Mouse (Mus musculus) WW6 (cell line): ENCODE measurements at regions not wholly inside any gene's neighbourhood (a gene's known extent, or its start where the extent isn't known, plus 50 kb on each side); places are given as distances from the start of the nearest gene placed in this dataset.

Source experiments
- DNase-seq: peaks from one replicate; pipeline ENCODE4 v3.0.0-alpha.2; 2013; ENCODE audit warnings: low read depth, low spot score

GRCm38 (mm10) chr3:54443791-54444190 lies 82.9 kb downstream of the Postn start:
- no peak for DNase-seq

DNA sequence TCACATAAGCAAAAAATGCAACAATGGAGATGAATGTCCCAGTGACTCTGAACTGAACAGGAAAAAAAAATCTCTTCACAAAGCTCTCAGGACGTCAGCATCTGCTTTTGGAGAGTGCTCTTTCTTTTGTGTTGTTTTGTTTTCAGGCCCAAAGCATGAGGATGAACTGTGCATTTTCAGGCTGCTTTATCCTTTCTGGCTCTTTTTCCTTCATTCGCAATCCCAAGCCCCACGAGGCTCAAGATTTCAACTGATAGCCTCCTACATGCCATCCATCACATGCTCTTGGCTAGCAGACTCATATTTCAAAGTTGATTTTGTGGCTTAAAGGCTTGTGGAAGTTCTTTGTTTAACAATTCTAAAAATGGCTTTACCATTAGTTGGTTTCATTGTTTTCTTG lies 86.0 kb downstream of the Postn start:
- DNase-seq, result no peak

DNA sequence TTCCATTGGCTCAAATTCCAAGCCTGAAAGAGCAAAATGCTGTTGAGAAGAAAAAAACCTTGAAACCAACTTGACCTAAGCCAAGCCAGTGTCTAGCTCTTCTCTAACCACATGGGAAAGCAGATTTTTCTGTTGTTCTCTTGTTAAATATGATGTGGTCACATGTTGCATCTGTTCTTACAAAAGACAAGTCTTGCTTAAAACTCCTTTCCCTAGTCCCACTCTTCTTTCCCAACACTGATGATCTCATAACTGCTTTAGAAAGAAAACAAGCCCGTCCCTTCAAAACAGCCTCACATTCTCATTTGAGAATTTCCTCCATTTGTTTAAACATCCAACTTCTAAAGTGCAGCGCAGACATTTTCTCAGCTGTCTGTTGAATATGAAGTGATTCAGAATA lies 96.5 kb downstream of the Postn start:
- no peak for DNase-seq

DNA sequence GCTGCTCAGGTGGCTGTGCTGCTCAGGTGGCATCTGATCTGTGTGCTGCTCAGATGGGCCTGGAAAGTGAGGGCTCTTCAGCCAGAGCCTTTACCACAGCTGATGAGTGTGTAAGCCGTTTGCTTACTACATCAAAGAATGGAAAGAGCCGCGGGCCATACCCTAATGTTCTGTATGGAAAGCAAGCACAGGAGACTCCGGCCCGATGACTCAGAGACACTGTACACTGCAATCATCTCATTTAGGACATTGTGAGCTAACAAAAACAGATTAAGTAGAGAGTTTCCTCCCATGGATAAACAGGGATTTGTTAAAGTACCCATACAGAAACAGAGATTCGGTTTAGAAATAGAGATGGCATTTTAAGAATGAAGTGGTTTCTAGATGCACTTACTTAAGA lies 100.5 kb downstream of the Postn start:
- DNase-seq, result no peak

DNA sequence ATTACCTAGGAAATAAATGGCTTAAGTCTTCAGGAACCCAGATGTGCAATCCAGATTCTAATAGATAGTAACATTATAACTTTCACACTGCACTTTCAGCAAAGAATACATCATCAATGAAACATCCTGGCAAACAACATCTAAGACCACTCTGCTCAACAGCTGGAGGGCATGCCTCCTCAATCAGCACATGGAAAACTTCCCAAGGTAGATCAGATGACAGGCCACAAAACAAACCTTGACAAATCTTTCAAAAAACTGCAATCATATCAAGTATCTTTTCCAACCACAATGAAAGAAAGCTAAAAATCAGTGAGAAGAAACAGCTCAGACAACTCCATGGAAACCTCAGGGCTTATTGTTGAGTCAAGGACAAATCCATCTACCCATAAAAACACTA lies 105.2 kb downstream of the Postn start:
- DNase-seq, result no peak

- no peak for DNase-seq
Observed at GRCm38 (mm10) chr3:54474209-54474608, 113.3 kb downstream of the Postn start.

GRCm38 (mm10) chr3:54475879-54476278 lies 115.0 kb downstream of the Postn start:
- no peak for DNase-seq

DNA sequence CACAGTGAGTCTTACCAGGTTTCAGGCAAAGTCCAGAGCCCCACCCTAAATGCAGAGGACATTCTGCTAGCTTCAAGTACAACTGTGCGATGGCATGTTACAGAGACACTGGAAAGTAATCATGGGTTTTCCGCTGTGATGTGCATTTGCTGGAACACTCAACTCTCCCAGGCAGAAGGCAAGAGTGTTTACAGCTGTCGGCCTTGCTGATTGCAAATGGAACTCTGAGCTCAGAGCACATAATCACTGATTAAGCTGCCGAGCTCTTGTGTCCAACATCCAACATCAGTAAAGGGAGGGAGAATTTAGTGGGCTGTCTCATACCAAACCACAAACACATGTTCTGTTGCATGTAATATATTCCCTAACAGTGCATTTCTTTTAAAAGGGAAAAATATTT lies 117.1 kb downstream of the Postn start:
- DNase-seq, result no peak

- DNase-seq, result no peak
Observed at GRCm38 (mm10) chr3:54480251-54480650, 119.3 kb downstream of the Postn start.

GRCm38 (mm10) chr3:54487346-54487745 lies 126.4 kb downstream of the Postn start:
- no peak for DNase-seq

DNA sequence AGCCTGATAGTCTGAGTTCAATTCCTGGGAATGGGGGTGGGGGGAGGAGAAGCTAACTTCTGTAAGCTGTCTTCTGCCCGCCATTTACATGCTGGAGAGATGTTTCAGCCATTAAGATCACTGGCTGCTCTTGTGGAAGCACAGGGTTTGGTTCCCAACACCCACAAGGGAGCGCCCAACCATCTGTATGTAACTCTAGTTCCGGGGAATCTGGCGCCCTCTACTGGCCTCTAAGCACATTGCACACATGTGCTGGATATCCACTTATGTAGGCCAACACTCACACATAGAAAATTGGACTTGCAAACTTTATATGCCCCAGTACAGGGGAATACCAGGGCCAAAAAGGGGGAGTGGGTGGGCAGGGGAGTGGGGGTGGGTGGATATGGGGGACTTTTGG lies 126.9 kb downstream of the Postn start:
- DNase-seq, result no peak

DNA sequence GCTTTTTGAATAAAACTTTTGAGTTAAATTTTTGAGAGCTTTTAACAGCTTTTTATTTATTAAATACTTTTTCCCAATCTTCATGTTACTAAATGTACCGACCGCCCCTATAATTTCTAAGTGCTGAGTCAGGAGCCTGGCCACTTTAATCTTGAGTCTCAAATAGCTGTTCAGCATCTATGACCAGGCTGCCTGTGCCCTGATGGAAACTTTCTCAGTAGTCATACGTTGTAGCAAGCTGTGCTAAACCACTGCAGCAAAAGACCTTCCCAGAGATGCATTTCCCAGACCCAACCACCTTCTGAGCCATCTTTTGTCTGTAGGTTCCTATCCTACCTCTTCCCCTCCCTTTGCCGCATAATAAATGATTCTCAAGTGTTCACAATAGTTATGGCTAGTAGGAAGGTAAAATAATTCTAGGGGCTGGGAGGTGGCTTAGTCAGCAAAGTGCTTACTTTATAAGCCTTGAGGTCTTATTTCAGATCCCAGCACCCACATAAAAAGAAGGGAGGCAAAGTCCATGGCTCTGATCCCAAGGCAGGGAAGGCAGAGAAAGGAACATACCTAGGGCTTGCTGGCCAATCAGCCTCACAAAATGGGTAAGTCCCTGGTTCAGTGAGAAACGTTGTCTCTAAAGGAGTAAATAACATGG lies 129.5 kb downstream of the Postn start:
- DNase-seq, result no peak

DNA sequence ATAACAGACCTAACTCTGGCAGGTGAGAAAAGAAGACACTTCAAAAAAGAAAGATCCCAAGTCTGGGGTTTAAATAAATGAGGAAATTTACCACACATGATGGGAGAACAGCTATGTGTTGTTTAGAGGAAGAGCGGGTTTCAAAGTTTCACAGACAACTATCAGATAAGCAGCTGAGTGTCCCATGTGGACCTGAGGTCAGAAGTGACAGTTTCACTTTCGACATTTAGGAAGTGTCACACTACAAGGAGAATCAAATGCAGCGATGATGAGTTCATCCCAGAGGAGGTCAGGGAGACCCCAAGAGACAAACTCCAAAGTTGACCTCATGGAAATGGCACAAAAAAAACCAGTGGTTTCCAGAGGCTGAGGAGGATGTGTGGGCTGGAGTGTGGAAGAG lies 132.7 kb downstream of the Postn start:
- no peak for DNase-seq

DNA sequence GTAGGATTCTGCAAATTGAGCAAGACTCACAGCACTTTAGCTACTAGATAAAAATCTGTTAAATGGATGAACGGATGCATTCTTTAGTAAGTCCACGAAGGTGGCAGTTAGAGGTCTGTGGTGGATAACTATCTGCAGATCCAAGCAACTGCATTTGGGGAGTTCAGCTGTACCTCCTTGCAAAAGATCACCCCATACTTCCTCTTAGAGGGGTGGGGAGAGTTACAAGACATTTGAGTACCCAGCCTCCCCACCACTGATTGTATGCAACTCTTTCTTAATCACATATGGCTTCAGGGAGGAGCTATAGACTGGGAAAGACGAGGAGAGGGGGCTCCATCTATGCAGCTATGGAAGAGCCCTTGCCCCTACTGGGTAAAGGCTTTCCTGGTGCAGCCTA lies 144.1 kb downstream of the Postn start:
- no peak for DNase-seq

DNA sequence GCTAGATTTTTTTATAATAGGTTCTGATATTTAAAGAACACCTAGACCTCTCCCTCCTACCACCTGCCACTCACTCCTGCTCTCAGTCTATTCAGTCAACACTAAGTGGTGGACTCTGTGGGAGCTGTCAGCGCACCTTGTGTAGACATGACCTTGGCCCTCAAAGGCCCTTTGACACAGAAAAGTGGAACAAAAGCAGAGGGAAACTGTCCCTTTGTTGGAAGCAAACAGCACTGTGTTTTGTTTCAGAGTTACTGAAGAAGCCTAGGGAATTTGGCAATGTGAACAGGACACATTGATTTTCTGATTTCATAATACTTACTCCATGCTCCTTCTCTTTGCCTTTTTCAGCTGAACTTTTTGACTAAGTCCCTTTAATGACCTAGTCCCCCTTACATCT lies 146.7 kb downstream of the Postn start:
- no peak for DNase-seq

DNA sequence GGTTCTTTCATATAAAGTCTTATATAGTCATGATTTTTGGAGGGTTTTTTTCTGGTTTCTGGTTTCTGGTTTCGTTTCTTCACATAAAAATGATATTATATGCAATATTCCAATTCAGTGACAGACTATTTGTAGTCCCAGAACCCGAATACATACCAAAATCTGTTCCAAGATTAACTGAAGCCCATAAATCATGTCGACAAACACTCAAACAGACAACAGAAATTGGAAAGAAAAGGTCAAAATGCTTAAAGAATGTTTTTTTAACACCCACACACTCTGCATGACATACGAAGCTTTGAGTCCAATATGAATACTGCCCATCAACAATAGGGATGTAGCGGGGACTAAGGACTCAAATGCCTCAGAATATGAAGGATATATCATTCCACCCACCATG lies 148.0 kb downstream of the Postn start:
- DNase-seq, result no peak

- DNase-seq, result no peak
Observed at GRCm38 (mm10) chr3:54517251-54517650, 156.3 kb downstream of the Postn start.

- DNase-seq, result no peak
Observed at GRCm38 (mm10) chr3:54522716-54523115, 161.8 kb downstream of the Postn start.

- DNase-seq, result no peak
Observed at GRCm38 (mm10) chr3:54526618-54527017, 165.7 kb downstream of the Postn start.

- no peak for DNase-seq
Observed at GRCm38 (mm10) chr3:54528292-54528691, 164.3 kb upstream of the Supt20 start.

- no peak for DNase-seq
Observed at GRCm38 (mm10) chr3:54530251-54530650, 162.4 kb upstream of the Supt20 start.

DNA sequence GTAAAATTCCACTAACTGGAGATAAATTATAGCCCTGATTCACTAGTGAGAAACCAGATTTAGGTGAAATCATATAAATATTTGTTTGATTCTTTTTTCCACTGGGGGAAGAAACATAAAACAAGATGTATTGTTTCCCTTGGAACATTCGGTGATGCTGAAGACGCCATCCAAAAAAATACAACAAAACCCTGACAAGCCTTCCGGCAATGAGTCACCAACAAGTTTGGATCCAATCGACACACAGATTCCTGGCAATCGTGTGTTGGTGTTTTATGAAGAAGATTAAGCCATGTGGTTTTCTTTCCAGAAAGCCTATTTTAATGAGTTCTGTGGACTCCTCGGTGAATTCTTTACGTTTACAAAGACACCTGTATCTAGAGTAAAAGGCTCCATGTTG lies 157.2 kb upstream of the Supt20 start:
- DNase-seq, result no peak

GRCm38 (mm10) chr3:54538055-54538454 lies 154.6 kb upstream of the Supt20 start:
- DNase-seq, result no peak

- DNase-seq, result no peak
Observed at GRCm38 (mm10) chr3:54540540-54541080, 152.0 kb upstream of the Supt20 start.
